Mouse (Mus musculus) kidney, postnatal 10 days (tissue): ENCODE measurements around the gene Jak3.
"Not testable (repeated sequence)": the region's sequence is repeated elsewhere in the genome, so short reads cannot be mapped to it uniquely, and the experiment has no call there.

ENCODE experiments used
- DNase-seq: peaks from one replicate; pipeline ENCODE4 v3.0.0; 2021; ENCODE audit warnings: mixed read lengths

Gene Jak3

DNA sequence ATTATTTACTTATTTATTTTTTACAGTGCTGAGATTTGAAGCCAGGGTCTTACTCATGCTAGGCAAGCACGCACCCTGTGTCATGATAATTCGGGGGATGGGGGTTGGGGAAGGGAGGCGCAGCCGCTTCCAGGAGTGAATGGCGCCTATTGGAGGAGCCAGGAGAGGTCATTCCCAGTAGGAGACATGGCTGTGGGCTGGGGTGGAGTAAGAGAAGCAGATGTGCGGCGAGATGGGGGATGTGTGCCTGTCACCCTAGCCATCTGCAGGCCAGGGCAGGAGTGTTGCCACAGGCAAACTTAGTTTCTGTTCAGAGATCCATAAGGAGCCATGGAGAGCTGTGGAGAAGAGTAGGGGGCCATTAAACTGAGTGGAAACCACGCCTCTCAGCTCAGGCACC is 11.5 kb downstream of the Jak3 start:
- DNase-seq: no peak

DNA sequence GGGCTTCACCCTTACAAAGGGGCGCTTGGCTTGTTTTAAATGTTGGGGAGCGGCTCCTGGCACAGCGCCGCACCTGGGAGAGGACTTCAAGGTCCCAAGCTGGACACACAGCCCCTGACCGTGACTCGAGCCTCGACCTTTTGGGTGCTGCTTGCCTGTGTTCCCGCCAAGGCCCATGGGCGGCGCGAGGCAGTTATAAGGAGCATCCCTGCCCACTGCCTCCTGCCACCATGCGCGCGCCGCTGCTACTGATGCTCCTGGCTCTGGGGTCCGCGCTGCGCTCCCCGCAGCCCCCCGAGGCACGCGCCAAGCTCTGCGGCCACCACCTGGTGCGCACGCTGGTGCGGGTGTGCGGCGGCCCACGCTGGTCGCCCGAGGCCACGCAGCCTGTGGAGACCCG is 12.9 kb downstream of the Jak3 start, which contains the start of gene Insl3:
Gene Insl3, plus strand, starts transcription at position 187 of the 400 bp plus-strand sequence.
- no peak for DNase-seq

DNA sequence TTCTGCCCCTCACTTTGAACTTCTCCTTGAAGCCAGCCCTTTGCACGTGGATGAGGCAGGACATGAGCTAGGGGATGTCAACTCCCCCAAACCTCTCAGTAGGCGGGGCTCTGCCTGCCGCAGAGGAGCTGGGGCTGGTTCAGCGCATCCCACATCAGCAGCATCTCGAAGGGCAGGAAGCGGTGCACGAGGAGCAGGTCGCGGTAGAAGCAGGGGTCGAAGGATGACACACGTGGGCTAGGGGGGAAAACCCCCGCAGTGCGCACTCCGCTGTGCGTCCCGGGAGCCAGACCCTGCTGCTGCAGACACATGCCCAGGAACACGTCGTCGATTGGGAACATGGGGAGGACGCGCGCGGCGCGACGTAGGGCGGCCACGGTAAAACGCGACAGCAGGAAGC is 16.4 kb downstream of the Jak3 start:
- no peak for DNase-seq

DNA sequence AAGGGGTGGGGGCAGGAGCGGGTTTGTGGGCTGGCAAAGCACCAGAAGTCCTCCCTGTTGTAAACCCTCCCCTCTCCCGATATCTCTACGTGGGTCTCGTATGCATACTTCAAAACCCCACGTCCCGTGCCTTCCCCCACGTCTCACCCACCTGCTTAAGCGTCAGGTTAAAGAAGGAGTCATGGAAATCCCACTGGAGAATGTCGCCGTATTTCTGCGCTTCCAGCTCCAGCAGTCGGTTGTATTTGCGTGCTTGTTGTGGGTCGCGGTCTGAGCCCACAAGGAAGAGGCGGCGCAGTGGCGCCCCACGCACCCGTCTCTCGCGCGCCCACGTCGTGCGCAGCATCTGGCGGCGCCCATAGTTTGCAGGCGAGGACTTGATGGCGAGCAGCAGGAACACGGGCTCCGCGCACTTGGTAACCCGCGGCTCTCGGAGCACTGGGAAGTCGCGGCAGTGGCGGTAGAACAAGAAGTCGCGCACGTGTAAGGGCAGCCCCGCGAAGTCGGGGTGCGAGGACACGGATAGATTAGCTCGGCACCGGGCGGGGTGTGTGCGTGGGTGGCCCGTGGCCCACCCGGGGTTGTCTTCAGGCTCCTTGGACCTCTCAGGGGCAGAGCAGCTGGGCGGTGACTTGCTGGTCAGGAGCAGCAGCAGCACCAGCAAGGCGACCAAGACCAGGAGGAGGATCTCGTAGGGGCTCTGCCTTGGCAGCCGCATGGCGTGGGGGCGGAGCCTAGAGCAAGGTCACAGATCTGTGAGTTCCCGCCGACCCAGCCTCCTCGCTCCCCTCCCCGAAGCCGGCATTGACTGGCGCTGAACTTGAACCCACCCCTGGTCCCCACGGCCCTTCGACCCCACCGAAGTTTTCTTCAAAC is 17.3 kb downstream of the Jak3 start:
- DNase-seq: no peak

DNA sequence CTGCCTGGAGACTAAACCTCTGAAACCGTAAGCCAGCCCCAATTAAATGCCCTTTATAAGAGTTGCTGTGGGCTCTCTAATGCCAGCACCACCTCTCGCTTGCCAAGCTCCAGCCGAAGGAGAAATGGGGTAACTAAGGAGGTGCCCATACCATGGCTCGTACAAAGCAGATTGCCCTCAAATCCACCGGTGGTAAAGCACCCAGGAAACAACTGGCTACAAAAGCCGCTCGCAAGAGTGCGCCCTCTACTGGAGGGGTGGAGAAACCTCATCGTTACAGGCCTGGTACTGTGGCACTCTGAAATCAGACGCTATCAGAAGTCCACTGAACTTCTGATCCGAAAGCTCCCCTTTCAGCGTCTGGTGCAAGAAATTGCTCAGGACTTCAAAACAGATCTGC is 19.4 kb downstream of the Jak3 start:
- DNase-seq: not testable (repeated sequence)

DNA sequence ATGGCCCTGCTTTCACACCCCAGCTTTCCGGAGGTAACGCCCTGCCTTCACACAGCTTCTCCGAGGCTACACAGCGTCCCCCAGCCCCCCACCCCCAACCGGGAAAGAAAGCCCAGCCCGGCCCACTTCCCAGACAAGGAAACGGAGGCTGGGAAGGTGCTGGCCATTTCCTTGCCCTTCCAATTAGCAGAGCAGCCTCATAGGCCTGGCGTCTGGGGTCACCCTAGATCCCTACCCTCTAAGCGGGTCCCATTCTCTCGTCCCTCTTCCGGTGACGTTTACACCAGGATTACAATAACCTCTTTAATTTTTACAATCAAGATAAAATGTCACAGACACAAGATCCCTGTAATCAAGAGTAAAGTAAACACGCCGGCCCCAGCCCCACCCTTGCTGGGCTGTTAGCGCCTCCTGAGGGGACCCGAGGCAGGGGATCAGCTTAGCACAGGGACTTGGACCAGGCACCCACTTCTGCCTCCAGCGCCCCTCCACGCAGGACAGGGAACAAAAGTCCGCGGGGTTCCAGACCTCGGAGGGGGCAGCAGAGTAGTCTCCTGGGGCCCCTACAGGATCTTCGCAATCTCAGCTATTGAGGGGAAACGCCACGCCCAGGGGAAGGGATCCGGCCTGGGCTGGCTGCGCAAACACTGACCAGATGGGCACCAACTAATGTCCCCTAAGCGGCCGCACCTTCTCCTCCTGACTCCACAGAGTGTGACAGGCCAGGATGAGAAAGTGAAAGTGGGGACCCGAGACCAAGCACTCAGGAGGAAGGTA is 24.6 kb downstream of the Jak3 start:
- peak; percentile 62 for DNase-seq

DNA sequence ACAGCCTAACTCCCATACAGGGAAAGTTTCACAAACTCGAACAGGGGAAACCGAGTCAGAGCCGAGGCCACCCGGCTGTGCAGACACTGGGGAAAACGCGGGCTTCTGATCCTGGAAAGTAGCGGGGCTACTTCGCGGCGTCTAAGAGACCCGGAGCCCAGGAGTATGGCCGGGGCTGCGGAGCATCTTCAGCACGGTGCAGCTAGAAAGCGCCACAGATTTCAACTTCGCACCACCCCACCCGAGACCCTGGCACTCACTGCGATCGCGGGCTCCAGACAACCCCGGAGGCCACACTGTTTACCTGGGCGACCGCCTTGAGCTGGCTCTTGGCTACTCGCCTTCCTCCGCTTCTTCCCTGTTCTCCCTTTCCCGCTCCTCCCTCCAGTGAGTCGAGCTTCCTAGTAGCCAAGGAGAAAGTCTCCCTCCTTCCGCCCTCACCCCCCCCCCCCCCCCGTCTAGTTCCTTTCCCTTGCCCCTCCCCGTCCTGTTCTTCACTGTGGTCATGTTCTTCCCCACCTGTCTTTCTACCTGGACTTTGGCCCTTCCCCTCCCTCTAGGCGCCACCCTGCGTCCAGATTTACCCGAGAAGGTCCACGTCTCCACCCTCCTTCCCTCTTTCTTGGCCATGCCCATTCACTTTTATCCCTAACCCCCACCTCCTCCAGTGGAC is 25.5 kb downstream of the Jak3 start, which contains the start of gene B3gnt3:
Gene B3gnt3, minus strand, starts transcription at position 376 of the 673 bp plus-strand sequence.
- DNase-seq: no peak

DNA sequence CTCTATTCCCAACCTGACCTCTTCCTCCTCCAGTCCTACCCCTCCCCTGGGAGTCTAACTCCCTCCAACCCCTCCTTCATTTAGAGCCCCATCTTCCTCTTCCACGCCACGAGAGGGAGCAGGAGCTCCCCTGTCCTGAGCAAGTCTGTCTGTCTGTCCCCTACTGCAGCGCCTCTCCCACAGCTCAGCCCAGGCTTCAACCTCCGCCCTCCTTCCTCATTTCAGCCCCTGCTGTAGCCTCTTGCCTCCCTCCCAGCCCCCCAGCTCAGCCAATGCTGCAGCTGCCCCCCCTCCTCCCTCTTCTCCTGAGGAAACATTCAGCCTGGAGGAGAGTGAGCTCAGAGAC is 26.0 kb downstream of the Jak3 start:
- no peak for DNase-seq

DNA sequence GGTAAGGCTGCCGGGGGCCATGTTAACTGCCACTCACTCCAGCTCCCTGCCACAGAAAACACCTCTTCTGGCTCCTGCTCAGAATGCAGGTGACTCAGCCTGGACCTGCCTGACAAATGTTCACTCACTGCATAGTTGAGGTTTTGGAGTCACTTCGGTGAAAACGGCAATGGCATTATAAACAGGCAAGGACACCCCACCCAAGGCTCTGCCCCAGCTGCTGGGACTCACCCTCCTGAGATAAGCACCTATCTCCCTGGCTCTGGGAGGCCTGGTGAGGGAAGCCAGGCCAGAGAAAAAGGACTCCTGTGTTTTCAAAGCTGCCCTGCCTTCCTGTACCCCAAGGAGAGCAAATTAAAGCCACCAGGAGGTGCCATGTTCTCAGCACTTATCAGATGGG is 26.8 kb downstream of the Jak3 start:
- DNase-seq: no peak

DNA sequence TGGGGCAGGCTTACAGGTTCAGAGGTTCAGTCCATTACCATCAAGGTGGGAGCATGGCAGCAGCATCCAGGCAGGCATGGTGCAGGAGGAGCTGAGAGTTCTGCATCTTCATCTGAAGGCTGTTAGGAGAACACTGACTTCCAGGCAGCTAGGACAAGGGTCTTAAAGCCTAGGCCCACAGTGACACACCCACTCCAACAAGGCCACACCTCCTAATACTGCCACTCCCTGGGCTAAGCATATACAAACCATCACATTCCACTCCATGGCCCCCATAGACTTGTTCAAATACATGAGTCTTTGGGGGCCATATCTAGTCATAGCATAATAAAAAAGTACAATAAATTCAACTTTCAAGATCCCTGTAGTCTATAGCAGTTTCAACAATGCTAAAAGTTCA is 27.3 kb downstream of the Jak3 start:
- DNase-seq: not testable (repeated sequence)

DNA sequence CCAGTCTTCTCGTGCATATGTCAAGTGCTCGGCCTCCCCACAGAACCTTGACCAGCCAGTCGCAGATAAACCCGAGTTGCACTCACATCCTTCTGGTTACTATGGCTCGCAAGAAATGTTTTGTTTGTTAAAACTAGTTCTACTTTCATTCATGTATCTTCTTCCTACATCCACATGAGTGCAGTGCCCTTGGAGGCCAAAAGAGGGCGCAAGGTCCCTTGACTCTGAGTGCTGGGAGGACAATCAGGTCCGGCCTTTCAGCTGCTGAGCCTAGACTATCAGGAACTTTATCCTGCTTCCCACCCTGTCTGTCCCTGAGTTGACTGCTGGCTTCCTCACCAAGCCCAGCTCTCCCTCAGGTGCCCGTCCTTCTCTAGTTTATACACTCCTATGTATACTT is 31.8 kb downstream of the Jak3 start:
- peak; percentile 70 for DNase-seq

DNA sequence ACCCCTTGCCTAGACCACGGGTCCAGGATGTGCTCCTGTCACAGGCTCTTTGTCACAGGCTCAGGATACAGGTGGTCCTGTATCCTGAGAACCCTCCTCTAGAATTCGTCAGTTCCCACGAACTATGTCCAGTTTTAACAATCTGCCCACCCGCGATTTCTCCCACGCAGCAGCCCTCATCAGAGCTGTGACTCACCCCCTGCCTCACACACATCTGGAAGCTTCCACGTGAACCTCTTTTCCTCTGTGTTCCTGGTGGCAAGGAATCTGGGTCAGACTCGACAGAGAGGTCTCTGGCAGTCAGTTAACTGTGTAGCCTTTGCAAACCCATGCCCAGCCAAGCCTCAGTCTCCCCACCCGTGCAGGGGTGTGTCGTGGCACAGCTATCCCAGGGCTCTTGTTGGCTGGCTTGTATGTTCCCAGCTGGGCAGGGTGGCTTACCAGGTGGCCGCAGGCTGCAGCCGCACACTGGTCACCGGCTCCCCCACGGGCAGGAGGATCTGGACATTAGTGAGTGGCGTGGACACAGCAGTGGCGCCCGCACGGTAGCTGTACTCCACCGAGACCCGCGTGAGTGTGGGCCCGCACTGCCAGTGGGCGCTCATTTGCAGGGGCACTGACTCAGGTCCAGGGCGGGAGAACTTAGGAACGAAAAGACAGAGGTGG is 33.2 kb downstream of the Jak3 start:
- DNase-seq: no peak

DNA sequence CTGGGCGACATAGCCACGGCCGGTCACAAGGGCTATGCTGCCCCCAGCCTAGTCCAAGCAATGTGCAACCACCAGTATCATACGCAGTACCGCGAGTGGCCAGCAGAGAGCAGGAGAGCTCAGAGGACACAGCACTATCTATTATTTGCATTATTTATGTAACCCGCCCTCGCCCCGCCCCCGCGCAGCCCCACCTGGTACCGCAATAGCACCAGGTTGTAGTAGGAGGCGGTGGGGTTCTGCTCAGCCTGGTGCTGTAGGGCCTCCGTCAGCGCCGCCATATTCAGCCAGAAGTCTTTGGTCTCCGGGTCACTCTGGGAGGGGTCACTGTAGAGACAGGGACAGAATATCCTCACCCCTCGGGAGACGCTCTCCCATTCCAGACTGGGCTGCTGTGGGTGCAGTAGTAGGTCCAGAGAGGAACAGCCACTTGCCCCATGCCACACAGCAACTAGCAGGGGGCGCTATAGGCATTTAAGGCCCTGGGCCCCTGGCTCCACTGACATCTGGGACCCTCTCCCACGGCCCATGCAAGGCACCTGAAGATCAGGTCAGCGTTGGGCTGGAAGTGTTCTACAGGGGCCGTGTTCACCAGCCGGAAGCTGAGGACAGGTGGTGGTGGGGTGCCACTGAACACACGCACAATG is 33.8 kb downstream of the Jak3 start:
- peak; percentile 91 for DNase-seq

DNA sequence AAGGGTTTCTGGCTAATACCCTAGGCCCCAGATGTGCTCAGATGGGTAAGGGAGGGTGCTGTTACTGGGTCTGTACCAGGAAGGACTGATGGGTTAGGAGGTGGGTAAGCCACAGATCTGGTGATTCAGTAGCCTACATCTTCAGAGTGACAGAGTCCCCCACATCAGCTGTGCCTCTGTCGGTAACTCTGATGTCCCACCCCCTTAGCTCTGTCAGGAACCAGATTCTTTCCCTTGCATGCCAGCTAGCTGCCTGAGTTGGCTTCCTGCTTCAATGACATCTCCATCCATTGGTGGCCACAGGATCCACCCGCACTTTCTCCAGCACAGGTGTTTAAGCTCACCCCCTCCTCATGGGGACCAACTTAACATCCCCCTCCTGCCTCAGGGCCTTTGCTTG is 35.5 kb downstream of the Jak3 start:
- no peak for DNase-seq

DNA sequence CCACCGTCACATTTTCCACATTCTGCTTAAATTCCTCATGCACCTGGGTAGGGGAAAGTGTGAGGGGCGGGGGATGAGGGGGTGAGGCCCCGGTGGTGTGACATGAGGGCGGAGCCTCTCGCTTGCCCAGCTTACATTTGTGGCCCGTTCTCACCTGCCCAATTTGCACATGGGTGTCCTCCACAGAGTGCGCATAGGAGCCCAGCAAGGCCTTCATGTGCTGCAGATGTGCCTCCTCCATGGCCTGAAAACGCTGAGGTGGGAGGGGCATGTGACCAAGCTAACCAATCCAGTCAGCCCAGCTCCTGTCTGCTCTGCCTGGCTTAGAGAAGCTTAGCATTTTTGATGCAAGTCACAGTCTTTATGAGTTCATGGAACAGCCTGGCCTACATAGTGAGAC is 39.4 kb downstream of the Jak3 start:
- DNase-seq: no peak

DNA sequence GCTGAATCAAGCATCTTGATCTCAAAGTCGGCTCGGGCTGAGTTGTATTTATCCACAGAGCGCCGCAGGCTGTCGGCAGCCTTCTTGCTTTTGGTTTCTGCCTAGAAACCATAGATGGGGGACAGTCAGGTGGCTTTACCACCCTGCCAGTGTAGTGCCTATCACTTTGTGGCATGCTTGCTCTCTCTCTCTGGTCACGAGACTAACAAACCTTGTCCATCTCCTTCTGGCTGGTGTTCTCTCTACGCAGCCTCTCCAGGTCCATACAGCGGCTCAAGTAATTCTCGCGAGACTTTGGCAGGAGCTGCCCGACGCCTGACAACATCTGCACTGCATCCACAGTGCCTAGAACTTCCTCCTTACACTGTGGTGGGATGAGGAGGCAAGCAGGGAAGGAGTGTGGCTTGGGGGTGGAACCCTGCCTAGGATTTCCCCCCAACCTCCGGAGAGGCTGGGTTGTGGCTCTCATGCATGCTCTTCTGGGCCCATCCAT is 40.5 kb downstream of the Jak3 start:
- DNase-seq: no peak

DNA sequence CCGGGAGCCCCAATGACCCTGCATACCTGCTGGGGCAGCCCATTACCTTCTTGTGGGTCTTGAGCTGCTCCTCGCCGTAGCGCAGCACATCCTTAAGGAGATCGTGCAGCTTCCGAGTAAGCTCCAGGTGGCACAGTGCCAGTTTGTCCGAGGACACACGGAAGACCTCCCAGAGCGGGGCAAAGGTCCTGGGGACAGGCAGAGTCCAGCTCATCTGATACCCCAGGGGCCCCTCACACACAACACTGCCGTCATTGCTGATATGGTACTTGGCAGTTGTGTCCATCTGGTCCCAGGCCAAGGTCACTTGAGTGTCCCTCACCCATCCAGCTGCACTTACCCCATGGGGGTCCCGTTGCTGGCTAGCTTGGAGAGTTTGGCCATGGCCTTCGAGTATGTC is 41.0 kb downstream of the Jak3 start:
- DNase-seq: peak; percentile 41

DNA sequence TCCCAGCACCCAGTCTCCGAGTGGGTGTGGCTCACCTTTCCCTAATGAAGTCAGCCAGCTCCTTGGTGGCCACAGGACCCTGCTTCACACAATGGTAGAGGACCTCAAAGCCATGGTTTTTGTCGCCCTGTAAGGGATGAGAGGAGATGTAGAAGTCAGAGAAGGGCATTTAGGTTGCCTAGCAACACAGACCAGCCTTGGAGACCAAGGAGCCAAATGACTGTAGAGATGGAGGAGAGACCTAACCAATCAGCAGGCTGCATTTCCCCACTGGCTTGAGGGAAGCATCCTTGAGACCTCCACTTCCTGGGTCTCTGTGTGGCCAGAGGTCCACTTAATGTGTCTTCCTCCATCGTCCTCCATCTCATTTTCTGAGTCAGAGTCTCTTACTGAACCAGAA is 42.2 kb downstream of the Jak3 start:
- DNase-seq: no peak

DNA sequence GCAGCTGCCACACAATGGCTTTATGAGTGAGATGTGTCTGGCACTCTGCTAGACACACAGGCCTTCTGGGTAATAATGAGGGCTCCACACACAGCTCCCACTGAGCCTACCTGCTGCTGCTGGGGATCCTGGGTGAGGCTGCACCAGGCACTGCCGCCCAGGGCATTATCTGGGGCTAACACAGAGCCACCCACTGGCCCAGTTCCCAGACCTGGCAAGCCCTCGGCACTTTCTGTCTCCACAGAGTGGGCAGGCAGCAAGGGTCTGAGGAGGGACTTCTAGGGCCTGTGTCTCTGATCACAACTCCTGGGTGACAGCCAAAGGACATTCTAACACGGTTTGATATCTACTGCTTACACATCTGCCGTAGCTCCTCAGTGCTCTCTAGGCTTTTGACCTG is 43.1 kb downstream of the Jak3 start:
- DNase-seq: no peak

DNA sequence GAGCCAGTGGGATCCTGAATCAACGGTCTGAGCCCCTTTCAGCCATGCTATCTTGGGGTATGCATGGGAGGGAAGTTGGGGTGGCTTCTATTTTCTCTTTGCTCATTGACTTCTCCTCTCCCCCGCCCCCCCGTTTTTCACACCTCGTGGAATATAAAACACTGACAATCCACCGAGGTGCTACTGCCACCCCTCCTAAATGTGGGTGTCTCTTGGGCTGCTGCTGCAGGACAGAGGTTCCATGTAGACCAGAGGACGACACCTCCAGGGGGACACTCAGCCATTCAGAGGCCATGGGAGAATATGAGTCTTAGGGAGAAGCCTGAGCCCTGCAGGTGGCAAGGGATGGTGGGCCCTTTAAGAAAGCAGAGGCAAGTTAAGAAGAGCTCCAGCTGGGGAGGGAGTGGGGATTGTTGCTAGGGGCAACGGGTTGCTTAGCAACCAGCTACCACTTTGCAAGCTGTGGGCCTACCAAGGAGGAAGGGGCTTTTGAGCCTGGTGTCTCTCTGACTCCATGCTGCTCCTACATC is 43.9 kb downstream of the Jak3 start:
- DNase-seq: no peak

DNA sequence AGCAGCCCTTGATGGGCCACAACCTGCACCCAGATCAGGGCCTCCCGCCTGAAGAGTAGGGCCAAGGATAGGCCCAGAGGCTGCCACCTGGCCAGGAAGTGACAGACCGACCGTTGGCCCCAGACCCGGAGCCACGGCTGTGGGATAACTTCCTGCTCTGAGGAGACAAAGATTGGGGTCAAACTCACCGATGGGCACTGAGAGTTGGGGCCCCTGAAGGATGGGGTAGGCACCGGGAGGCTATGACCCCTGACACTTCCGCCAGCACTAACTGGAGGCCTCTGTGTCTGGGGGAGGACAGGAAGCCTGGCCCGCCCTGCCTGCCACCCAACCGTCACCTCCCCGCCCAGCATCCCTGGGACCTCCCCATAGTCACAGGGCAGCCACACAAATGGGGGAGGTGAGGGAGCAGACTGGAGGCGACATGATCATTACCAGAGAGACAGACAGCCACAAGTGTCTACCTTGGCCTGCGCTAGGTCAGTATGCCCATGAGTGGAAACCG is 47.0 kb downstream of the Jak3 start:
- DNase-seq: no peak

DNA sequence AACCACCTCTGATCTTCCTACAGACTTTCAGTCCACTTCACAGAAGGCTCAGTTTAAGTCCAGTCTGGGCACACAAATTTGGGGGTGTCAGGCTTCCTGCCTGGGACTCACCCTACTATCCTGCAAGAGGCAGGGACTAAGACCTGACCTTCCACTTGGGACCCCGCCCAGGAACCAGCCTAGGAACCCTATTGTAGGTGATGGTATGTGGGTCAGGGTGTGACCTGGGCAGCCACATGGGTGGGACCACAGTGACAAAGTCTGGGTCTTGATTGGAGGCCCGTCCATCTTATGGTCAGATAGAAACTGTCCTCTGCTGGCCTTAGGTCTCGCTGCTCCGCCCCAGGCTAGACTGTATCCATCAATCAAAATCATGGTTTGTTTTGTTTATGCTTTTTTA is 48.3 kb downstream of the Jak3 start:
- no peak for DNase-seq
